Mouse (Mus musculus) forebrain, embryonic 13.5 days (tissue): ENCODE results near the gene Cpsf3. TPM values are rescaled to one million over a fixed set of nuclear protein-coding genes. Genes with fewer than 3 reads are reported as not detected.

Experiments
- ATAC-seq: fragments of 200-750 bp; cut with Nextera tagmentation; 2 replicates; pipeline ENCODE4 v1.8.0; 2017
- H3K27ac ChIP-seq: fragments of 300-500 bp; sonication (generic); 2 replicates; pipeline ENCODE4 v1.5.1; 2015; ENCODE audit warnings: inconsistent platforms, mild to moderate bottlenecking, moderate library complexity
- H3K27me3 ChIP-seq: fragments of 300-500 bp; sonication (generic); 2 replicates; pipeline ENCODE4 v1.6.1; 2015; ENCODE audit warnings: mild to moderate bottlenecking, inconsistent platforms
- H3K36me3 ChIP-seq: fragments of 300-500 bp; sonication (generic); 2 replicates; pipeline ENCODE4 v1.6.1; 2015; ENCODE audit warnings: mild to moderate bottlenecking, inconsistent platforms; ENCODE audit not compliant: poor library complexity, severe bottlenecking
- H3K4me1 ChIP-seq: fragments of 300-500 bp; sonication (generic); 2 replicates; pipeline ENCODE4 v1.6.1; 2015; ENCODE audit warnings: inconsistent platforms
- H3K4me2 ChIP-seq: fragments of 300-500 bp; sonication (generic); 2 replicates; pipeline ENCODE4 v1.6.1; 2015; ENCODE audit warnings: inconsistent platforms, mild to moderate bottlenecking, moderate library complexity
- H3K4me3 ChIP-seq: fragments of 300-500 bp; sonication (generic); 2 replicates; pipeline ENCODE4 v1.5.1; 2015; ENCODE audit warnings: mild to moderate bottlenecking, inconsistent platforms
- H3K9ac ChIP-seq: fragments of 300-500 bp; sonication (generic); 2 replicates; pipeline ENCODE4 v1.6.1; 2015; ENCODE audit warnings: mild to moderate bottlenecking, inconsistent platforms
- H3K9me3 ChIP-seq: fragments of 300-500 bp; sonication (generic); replicated peaks from 2 replicates; pipeline ENCODE4 v1.6.1; 2016; ENCODE audit warnings: inconsistent platforms
- WGBS: fragments of 180-500 bp; shearing (Covaris S2); methylation state at CpG from one replicate; pipeline ENCODE4 v1.1.7; 2015; 5-methylcytosine and 5-hydroxymethylcytosine counted together
- polyA plus RNA-seq: library from polyadenylated mRNA; unstranded; fragments of >200 nt; fragmentation: Nextera tagmentation; extraction: Ambion mirVana; gene quantifications from 2 replicates; pipeline ENCODE4 v1.2.1, GENCODE M21; 2015

The Cpsf3 gene
- polyA plus RNA-seq, result 117 and 126 TPM in 2 replicates

GRCm38 (mm10) chr12:21284761-21285441 is at the start of gene Cpsf3:
TSS of gene Cpsf3 (plus strand) at chr12:21285391.
- Histone ChIP-seq H3K27ac (peak within 1 kb of the TSS; percentile 91), H3K36me3 (peaks cover 7% of the 10 kb centered on the region; the same call in 1 of the 2 replicates), H3K4me2 (peak within 1 kb of the TSS; percentile 80), H3K9ac (peak within 1 kb of the TSS; percentile 85), H3K4me3 (peak within 1 kb of the TSS; percentile 68), H3K4me1 (peaks cover 23% of the 10 kb centered on the region), H3K9me3 (no peaks in the 10 kb centered on the region), H3K27me3 (no peaks in the 10 kb centered on the region)
- 49% methylated on average over 11 of the region's 11 CpGs for WGBS
- ATAC-seq, result no peak

DNA sequence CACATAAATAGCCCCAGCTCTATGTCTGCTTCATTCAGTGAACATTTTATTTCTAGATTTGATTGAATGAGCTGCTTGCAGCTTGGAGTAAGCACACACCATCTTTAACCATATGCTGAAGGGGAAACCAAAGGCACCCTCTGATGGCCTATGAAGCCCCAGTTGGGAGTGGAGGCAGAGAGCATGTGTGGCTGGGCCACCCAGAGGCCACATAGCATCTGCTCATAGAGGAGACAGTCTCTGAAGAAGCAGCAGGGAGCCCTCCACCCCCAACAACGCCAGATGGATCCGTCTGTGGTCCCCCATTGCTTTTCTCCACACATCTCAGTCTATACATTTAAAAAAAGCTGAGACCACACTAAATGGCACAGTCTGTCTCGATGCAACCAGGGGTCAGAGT is 43.2 kb upstream of the Cpsf3 start:
- no peaks in the 10 kb centered on the region for H3K27me3 ChIP-seq
- no peaks in the 10 kb centered on the region for H3K9me3 ChIP-seq
- no peak overlapping the region for H3K4me3 ChIP-seq
- 0 out of 2 replicates have a peak, but pooled peaks have one; percentile 27 for ATAC-seq
- peaks cover 89% of the 10 kb centered on the region for H3K36me3 ChIP-seq
- no peak overlapping the region for H3K4me2 ChIP-seq
- no peak overlapping the region for H3K9ac ChIP-seq
- WGBS, result 71% methylated on average over 3 of the region's 3 CpGs
- no peaks in the 10 kb centered on the region for H3K4me1 ChIP-seq
- H3K27ac ChIP-seq, result no peak overlapping the region

DNA sequence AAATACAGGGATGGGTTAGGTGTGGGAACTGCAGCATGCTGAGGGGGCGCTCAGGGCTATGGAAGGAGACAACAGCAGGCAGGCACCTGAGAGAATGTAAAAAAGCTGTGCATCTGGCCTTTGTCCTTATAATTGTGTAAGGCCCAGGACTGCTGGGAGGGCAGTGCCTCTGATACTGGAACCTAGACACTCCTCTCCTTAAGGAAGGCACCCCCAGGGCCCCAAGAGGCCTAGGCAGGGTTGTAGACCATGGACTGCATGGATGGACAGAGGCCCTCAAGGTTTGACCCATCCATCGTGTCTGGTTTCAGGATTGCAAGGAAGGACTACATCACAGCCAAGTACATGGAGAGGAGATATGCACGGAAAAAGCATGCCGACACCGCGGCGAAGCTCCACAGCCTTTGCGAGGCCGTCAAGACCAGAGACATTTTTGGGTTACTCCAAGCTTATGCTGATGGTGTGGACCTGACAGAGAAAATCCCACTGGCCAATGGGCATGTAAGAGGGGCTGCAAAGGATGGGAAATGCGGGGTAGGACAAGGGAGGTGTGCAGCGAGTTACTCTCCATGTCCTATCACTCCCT is 40.7 kb upstream of the Cpsf3 start:
- Histone ChIP-seq H3K4me2 (no peak overlapping the region), H3K4me3 (no peak overlapping the region), H3K9me3 (no peaks in the 10 kb centered on the region), H3K9ac (no peak overlapping the region), H3K36me3 (peaks cover 89% of the 10 kb centered on the region), H3K27ac (no peak overlapping the region), H3K4me1 (no peaks in the 10 kb centered on the region), H3K27me3 (no peaks in the 10 kb centered on the region)
- WGBS, result 96% methylated on average over 11 of the region's 11 CpGs
- no peak for ATAC-seq

- H3K36me3 ChIP-seq, result peaks cover 97% of the 10 kb centered on the region
- WGBS, result 90% methylated on average over 7 of the region's 7 CpGs
Measured at GRCm38 (mm10) chr12:21247711-21248392, 37.3 kb upstream of the Cpsf3 start.

GRCm38 (mm10) chr12:21260494-21261256 is 24.5 kb upstream of the Cpsf3 start:
- no peaks in the 10 kb centered on the region for H3K9me3 ChIP-seq
- H3K9ac ChIP-seq, result no peak overlapping the region
- no peak for ATAC-seq
- WGBS, result 93% methylated on average over 6 of the region's 6 CpGs
- no peak overlapping the region; the same call in 1 of the 2 replicates for H3K27ac ChIP-seq
- no peak overlapping the region for H3K4me3 ChIP-seq
- H3K27me3 ChIP-seq, result no peaks in the 10 kb centered on the region
- peaks cover 90% of the 10 kb centered on the region for H3K36me3 ChIP-seq
- no peaks in the 10 kb centered on the region for H3K4me1 ChIP-seq
- H3K4me2 ChIP-seq, result no peak overlapping the region

More at GRCm38 (mm10) chr12:21247711-21248392, 37.3 kb upstream of the Cpsf3 start:
- ATAC-seq, result no peak
- Histone ChIP-seq H3K4me3 (no peak overlapping the region), H3K4me1 (no peaks in the 10 kb centered on the region), H3K4me2 (no peak overlapping the region), H3K9me3 (no peaks in the 10 kb centered on the region), H3K27ac (no peak overlapping the region), H3K27me3 (no peaks in the 10 kb centered on the region), H3K9ac (no peak overlapping the region)

DNA sequence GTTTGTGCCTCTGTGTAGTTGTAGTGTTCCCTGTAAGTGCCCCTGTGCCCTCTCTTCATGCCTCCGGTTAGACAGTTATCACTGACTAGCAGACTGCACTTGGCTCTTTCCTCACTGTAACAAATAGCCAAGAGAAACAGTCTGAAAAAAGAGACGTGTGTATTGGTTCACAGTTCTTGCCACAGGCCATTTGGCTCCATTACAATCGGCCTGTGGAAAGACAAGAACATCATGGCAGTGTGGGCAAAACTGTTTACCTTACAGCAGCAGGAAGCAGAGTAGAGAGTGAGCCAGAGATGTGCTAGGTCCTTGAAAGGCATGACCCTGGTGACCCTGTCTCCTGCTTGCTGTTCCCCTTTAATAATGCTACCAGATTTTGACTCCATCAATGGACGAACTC is 23.7 kb upstream of the Cpsf3 start:
- Histone ChIP-seq H3K27ac (no peak overlapping the region), H3K9me3 (no peaks in the 10 kb centered on the region), H3K4me2 (no peak overlapping the region), H3K27me3 (no peaks in the 10 kb centered on the region), H3K9ac (no peak overlapping the region), H3K4me1 (no peaks in the 10 kb centered on the region), H3K4me3 (no peak overlapping the region), H3K36me3 (peaks cover 90% of the 10 kb centered on the region)
- WGBS, result 84% methylated on average over 4 of the region's 4 CpGs
- ATAC-seq, result no peak

DNA sequence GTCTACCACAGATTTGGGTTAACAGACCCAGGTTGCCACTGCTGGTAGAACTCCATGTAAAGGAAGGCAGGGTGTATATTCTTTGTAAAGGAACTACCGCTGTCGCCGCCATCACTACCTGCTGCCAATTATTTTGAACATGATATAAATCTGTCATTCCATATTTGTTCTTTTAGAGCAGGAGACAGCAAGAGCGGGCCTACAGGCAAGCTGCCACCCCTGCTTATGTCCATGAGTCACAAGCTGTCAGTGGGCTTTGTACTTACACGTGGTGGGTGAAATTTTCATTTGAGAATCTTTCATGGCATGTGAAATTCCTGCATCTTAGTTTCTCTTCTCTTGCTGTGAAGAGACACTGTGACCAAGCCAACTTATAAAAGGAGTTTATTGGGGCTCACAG is 21.9 kb upstream of the Cpsf3 start:
- Histone ChIP-seq H3K4me1 (no peaks in the 10 kb centered on the region), H3K4me3 (no peak overlapping the region), H3K4me2 (no peak overlapping the region), H3K27ac (no peak overlapping the region), H3K27me3 (no peaks in the 10 kb centered on the region), H3K9me3 (no peaks in the 10 kb centered on the region), H3K36me3 (peaks cover 86% of the 10 kb centered on the region), H3K9ac (no peak overlapping the region)
- ATAC-seq, result no peak
- 94% methylated on average over 5 of the region's 5 CpGs for WGBS

GRCm38 (mm10) chr12:21264241-21264640 is 20.9 kb upstream of the Cpsf3 start:
- 83% methylated on average over 5 of the region's 5 CpGs for WGBS
- peaks cover 88% of the 10 kb centered on the region for H3K36me3 ChIP-seq

GRCm38 (mm10) chr12:21264970-21265369 is 20.2 kb upstream of the Cpsf3 start:
- Histone ChIP-seq H3K4me3 (no peak overlapping the region), H3K27me3 (no peaks in the 10 kb centered on the region), H3K4me1 (no peaks in the 10 kb centered on the region), H3K27ac (no peak overlapping the region), H3K9me3 (no peaks in the 10 kb centered on the region), H3K4me2 (no peak overlapping the region), H3K36me3 (peaks cover 83% of the 10 kb centered on the region), H3K9ac (no peak overlapping the region)
- 90% methylated on average over 3 of the region's 3 CpGs for WGBS
- no peak for ATAC-seq

More at GRCm38 (mm10) chr12:21264241-21264640, 20.9 kb upstream of the Cpsf3 start:
- H3K9me3 ChIP-seq, result no peaks in the 10 kb centered on the region
- H3K9ac ChIP-seq, result no peak overlapping the region
- no peaks in the 10 kb centered on the region for H3K27me3 ChIP-seq
- no peak overlapping the region for H3K4me3 ChIP-seq
- no peak overlapping the region for H3K27ac ChIP-seq
- no peak for ATAC-seq
- H3K4me1 ChIP-seq, result no peaks in the 10 kb centered on the region
- H3K4me2 ChIP-seq, result no peak overlapping the region

- H3K27me3 ChIP-seq, result no peaks in the 10 kb centered on the region
- no peak for ATAC-seq
- WGBS, result 95% methylated on average over 4 of the region's 4 CpGs
- H3K9me3 ChIP-seq, result no peaks in the 10 kb centered on the region
- no peak overlapping the region for H3K27ac ChIP-seq
- H3K4me3 ChIP-seq, result no peak overlapping the region
- no peaks in the 10 kb centered on the region for H3K4me1 ChIP-seq
- H3K36me3 ChIP-seq, result peaks cover 83% of the 10 kb centered on the region
- H3K4me2 ChIP-seq, result no peak overlapping the region
- no peak overlapping the region for H3K9ac ChIP-seq
Measured at GRCm38 (mm10) chr12:21265501-21265900, 19.7 kb upstream of the Cpsf3 start.

GRCm38 (mm10) chr12:21265946-21266783 is 19.0 kb upstream of the Cpsf3 start:
- Histone ChIP-seq H3K4me2 (no peak overlapping the region), H3K4me1 (no peaks in the 10 kb centered on the region), H3K9me3 (no peaks in the 10 kb centered on the region), H3K27ac (no peak overlapping the region), H3K27me3 (no peaks in the 10 kb centered on the region), H3K4me3 (no peak overlapping the region), H3K36me3 (peaks cover 84% of the 10 kb centered on the region), H3K9ac (no peak overlapping the region)
- WGBS, result 77% methylated on average over 14 of the region's 14 CpGs
- peak; percentile 90 for ATAC-seq
